Mouse (Mus musculus) hindbrain, embryonic 10.5 days (tissue): ENCODE data around the gene Ccdc65. TPM values are rescaled to one million over a fixed set of nuclear protein-coding genes. Genes with fewer than 3 reads are reported as not detected.

Source experiments
- DNase-seq: peaks from one replicate; pipeline ENCODE4 v3.0.0-alpha.2; 2017; ENCODE audit warnings: low spot score
- H3K27ac ChIP-seq: fragments of 300-500 bp; sonication (generic); 2 replicates; pipeline ENCODE4 v1.5.1; 2016; ENCODE audit warnings: mild to moderate bottlenecking, moderate library complexity
- H3K27me3 ChIP-seq: fragments of 300-500 bp; sonication (generic); 2 replicates; pipeline ENCODE4 v1.6.1; 2016; ENCODE audit warnings: mild to moderate bottlenecking; ENCODE audit not compliant: poor library complexity, insufficient read depth, severe bottlenecking
- H3K36me3 ChIP-seq: fragments of 300-500 bp; sonication (generic); 2 replicates; pipeline ENCODE4 v1.6.1; 2016; ENCODE audit warnings: mild to moderate bottlenecking, moderate library complexity
- H3K4me1 ChIP-seq: fragments of 300-500 bp; sonication (generic); replicated peaks from 2 replicates; pipeline ENCODE4 v1.6.1; 2016; ENCODE audit warnings: mild to moderate bottlenecking
- H3K4me3 ChIP-seq: fragments of 300-500 bp; sonication (generic); 2 replicates; pipeline ENCODE4 v1.5.1; 2016; ENCODE audit warnings: mild to moderate bottlenecking, moderate library complexity
- H3K9me3 ChIP-seq: fragments of 300-500 bp; sonication (generic); 2 replicates; pipeline ENCODE4 v1.6.1; 2016; ENCODE audit warnings: mild to moderate bottlenecking, moderate library complexity
- WGBS: fragments of 180-500 bp; shearing (Covaris S2); methylation state at CpG from one replicate; pipeline ENCODE4 v1.1.7; 2016; 5-methylcytosine and 5-hydroxymethylcytosine counted together
- polyA plus RNA-seq: library from polyadenylated mRNA; unstranded; fragments of >200 nt; fragmentation: Nextera tagmentation; extraction: Ambion mirVana; gene quantifications from 2 replicates; pipeline ENCODE4 v1.2.1, GENCODE M21; 2016

Gene Ccdc65
- polyA plus RNA-seq, 1 experiment from 2014 or later: 3.1 TPM

GRCm38 (mm10) chr15:98699190-98700105 is 8.6 kb upstream of the Ccdc65 start:
- Histone ChIP-seq H3K9me3 (no peaks in the 10 kb centered on the region), H3K36me3 (no peaks in the 10 kb centered on the region), H3K4me1 (peaks cover 16% of the 10 kb centered on the region), H3K27me3 (peaks cover 51% of the 10 kb centered on the region), H3K27ac (no peak overlapping the region), H3K4me3 (peak overlapping the region; percentile 47)
- DNase-seq: peak; percentile 89
- WGBS: 6% methylated on average over 40 of the region's 40 CpGs

GRCm38 (mm10) chr15:98704312-98704711 is 3.7 kb upstream of the Ccdc65 start:
- H3K4me3 ChIP-seq: no peak overlapping the region
- no peak for DNase-seq
- H3K27ac ChIP-seq: no peak overlapping the region
- no peaks in the 10 kb centered on the region for H3K36me3 ChIP-seq
- H3K9me3 ChIP-seq: no peaks in the 10 kb centered on the region
- WGBS: 70% methylated on average over 9 of the region's 9 CpGs
- peaks cover 15% of the 10 kb centered on the region for H3K4me1 ChIP-seq
- H3K27me3 ChIP-seq: peaks cover 69% of the 10 kb centered on the region

GRCm38 (mm10) chr15:98710442-98710841 is 2.4 kb downstream of the Ccdc65 start:
- 17% methylated on average over 9 of the region's 9 CpGs for WGBS
- peaks cover 15% of the 10 kb centered on the region; the same call in 1 of the 2 replicates for H3K27me3 ChIP-seq
- H3K4me3 ChIP-seq: no peak overlapping the region
- no peak overlapping the region for H3K27ac ChIP-seq
- H3K4me1 ChIP-seq: peaks cover 6% of the 10 kb centered on the region; the same call in 1 of the 2 replicates
- no peaks in the 10 kb centered on the region for H3K36me3 ChIP-seq
- peak; percentile 78 for DNase-seq
- no peaks in the 10 kb centered on the region for H3K9me3 ChIP-seq

GRCm38 (mm10) chr15:98714230-98714652 is 6.2 kb downstream of the Ccdc65 start:
- peaks cover 6% of the 10 kb centered on the region; the same call in 1 of the 2 replicates for H3K27me3 ChIP-seq
- H3K4me1 ChIP-seq: no peaks in the 10 kb centered on the region
- 76% methylated on average over 5 of the region's 5 CpGs for WGBS
- H3K4me3 ChIP-seq: no peak overlapping the region
- H3K9me3 ChIP-seq: no peaks in the 10 kb centered on the region
- no peak for DNase-seq
- no peaks in the 10 kb centered on the region for H3K36me3 ChIP-seq
- no peak overlapping the region for H3K27ac ChIP-seq

GRCm38 (mm10) chr15:98717301-98717700 is 9.3 kb downstream of the Ccdc65 start:
- H3K36me3 ChIP-seq: no peaks in the 10 kb centered on the region
- H3K27me3 ChIP-seq: peaks cover 11% of the 10 kb centered on the region
- WGBS: 66% methylated on average over 16 of the region's 16 CpGs
- no peak for DNase-seq
- H3K27ac ChIP-seq: no peak overlapping the region
- no peaks in the 10 kb centered on the region for H3K9me3 ChIP-seq
- peaks cover 8% of the 10 kb centered on the region; the same call in 1 of the 2 replicates for H3K4me1 ChIP-seq
- H3K4me3 ChIP-seq: no peak overlapping the region

GRCm38 (mm10) chr15:98722191-98722590 is 14.2 kb downstream of the Ccdc65 start:
- 87% methylated on average over 8 of the region's 8 CpGs for WGBS
- no peak overlapping the region for H3K27ac ChIP-seq
- no peaks in the 10 kb centered on the region for H3K9me3 ChIP-seq
- peaks cover 52% of the 10 kb centered on the region for H3K27me3 ChIP-seq
- no peak for DNase-seq
- peaks cover 47% of the 10 kb centered on the region for H3K4me1 ChIP-seq
- no peak overlapping the region for H3K4me3 ChIP-seq
- no peaks in the 10 kb centered on the region for H3K36me3 ChIP-seq

GRCm38 (mm10) chr15:98722854-98723253 is 14.8 kb downstream of the Ccdc65 start:
- Histone ChIP-seq H3K4me1 (peaks cover 53% of the 10 kb centered on the region), H3K4me3 (no peak overlapping the region), H3K36me3 (no peaks in the 10 kb centered on the region), H3K27me3 (peaks cover 52% of the 10 kb centered on the region), H3K9me3 (no peaks in the 10 kb centered on the region), H3K27ac (0 out of 2 replicates have a peak overlapping the region, but pooled peaks have one; percentile 35)
- peak; percentile 18 for DNase-seq
- WGBS: 60% methylated on average over 14 of the region's 14 CpGs

GRCm38 (mm10) chr15:98724441-98724840 is 16.4 kb downstream of the Ccdc65 start:
- Histone ChIP-seq H3K27me3 (peaks cover 65% of the 10 kb centered on the region), H3K4me1 (peaks cover 60% of the 10 kb centered on the region), H3K36me3 (no peaks in the 10 kb centered on the region), H3K27ac (no peak overlapping the region), H3K9me3 (no peaks in the 10 kb centered on the region), H3K4me3 (peak overlapping the region; percentile 29)
- DNase-seq: no peak
- 33% methylated on average over 19 of the region's 19 CpGs for WGBS

GRCm38 (mm10) chr15:98726079-98726478 is 18.1 kb downstream of the Ccdc65 start:
- Histone ChIP-seq H3K27ac (no peak overlapping the region), H3K27me3 (peaks cover 72% of the 10 kb centered on the region), H3K36me3 (no peaks in the 10 kb centered on the region), H3K4me1 (peaks cover 53% of the 10 kb centered on the region), H3K4me3 (no peak overlapping the region), H3K9me3 (no peaks in the 10 kb centered on the region)
- DNase-seq: no peak
- WGBS: 74% methylated on average over 4 of the region's 4 CpGs

- Histone ChIP-seq H3K36me3 (no peaks in the 10 kb centered on the region), H3K4me3 (peak overlapping the region; percentile 66), H3K9me3 (no peaks in the 10 kb centered on the region), H3K4me1 (peaks cover 53% of the 10 kb centered on the region), H3K27me3 (peaks cover 65% of the 10 kb centered on the region), H3K27ac (no peak overlapping the region)
- 42% methylated on average over 7 of the region's 7 CpGs for WGBS
- no peak for DNase-seq
Observed at GRCm38 (mm10) chr15:98726746-98727145, 18.7 kb downstream of the Ccdc65 start.

- peak; percentile 74 for DNase-seq
- 1% methylated on average over 39 of the region's 39 CpGs for WGBS
- Histone ChIP-seq H3K4me1 (peaks cover 55% of the 10 kb centered on the region), H3K4me3 (peak within 1 kb of the TSS; percentile 66), H3K27ac (peak within 1 kb of the TSS; percentile 83), H3K27me3 (peaks cover 57% of the 10 kb centered on the region), H3K36me3 (no peaks in the 10 kb centered on the region), H3K9me3 (no peaks in the 10 kb centered on the region)
Observed at GRCm38 (mm10) chr15:98727443-98728321, 19.7 kb downstream of the Ccdc65 start, which contains the start of gene Fkbp11. Fkbp11 (minus strand) TSS chr15:98728198.

GRCm38 (mm10) chr15:98728366-98728765 is 20.4 kb downstream of the Ccdc65 start:
- Histone ChIP-seq H3K36me3 (no peaks in the 10 kb centered on the region), H3K27me3 (peaks cover 50% of the 10 kb centered on the region), H3K4me1 (peaks cover 48% of the 10 kb centered on the region), H3K4me3 (peak overlapping the region; percentile 66), H3K9me3 (no peaks in the 10 kb centered on the region), H3K27ac (no peak overlapping the region)
- WGBS: 41% methylated on average over 9 of the region's 9 CpGs
- DNase-seq: no peak
